Mouse (Mus musculus): ENCODE measurements around the gene Gfpt1. TPM values are rescaled to one million over a fixed set of nuclear protein-coding genes. Genes with fewer than 3 reads are reported as not detected.

The Gfpt1 gene
- polyA plus RNA-seq, 1 experiment, result 10.5 TPM

DNA sequence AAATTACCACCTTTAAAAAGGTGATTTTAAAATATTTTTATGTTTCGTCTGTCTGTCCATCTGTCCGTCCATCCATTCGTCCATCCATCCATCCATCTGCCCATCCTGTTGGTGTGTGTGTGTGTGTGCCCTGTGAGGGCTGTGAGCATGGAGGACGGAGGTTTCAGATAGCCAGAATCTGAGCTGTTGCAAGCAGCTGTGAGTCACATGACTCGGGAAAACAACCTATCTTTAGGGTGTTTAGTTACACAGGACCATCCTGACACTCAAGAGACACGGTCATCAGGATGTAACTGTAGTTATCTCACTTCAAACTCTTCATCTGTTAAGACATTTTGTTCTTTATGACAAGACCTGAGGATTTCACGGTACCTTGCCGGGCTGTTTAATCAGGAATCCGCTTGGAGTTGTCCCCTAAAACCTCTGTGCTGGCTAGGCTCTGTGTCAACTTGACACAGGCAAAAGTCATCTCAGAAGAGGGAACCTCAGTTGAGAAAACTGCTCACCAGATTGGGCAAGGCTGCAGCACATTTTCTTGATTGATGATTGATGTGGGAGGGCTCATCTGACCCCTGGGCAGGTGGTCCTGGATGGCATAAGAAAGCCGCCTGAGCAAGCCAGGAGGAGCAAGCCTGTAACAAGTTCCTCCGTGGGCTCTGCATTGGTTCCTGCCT is 61.6 kb downstream of the Gfpt1 start, which contains the start of gene D6Ertd527e:
TSS of gene D6Ertd527e (plus strand) at position 624 of the 674 bp plus-strand sequence.
- Histone ChIP-seq H3K4me3 (ENCODE audit: insufficient read depth, poor library complexity, severe bottlenecking) (no peak within 1 kb of the TSS), H3K79me2 (ENCODE audit: control insufficient read depth, insufficient read depth) (no peaks in the 10 kb centered on the region), H3ac (ENCODE audit: control insufficient read depth, insufficient read length, low read depth) (no peak within 1 kb of the TSS), H3K79me3 (ENCODE audit: low read depth) (no peaks in the 10 kb centered on the region), H3K27me3 (ENCODE audit: control insufficient read depth, insufficient read depth, insufficient read length) (no peaks in the 10 kb centered on the region), H3K36me3 (ENCODE audit: control insufficient read depth, insufficient read depth) (no peaks in the 10 kb centered on the region)
- TF ChIP-seq CEBPB (IDR thresholded peaks at IDR 0.05; ENCODE audit: low read depth) (no peak), USF1 (IDR thresholded peaks at IDR 0.05; ENCODE audit: low read depth) (peak; percentile 62), MYOD1 (IDR thresholded peaks at IDR 0.05; ENCODE audit: control insufficient read depth, insufficient read length, low read depth) (no peak)

DNA sequence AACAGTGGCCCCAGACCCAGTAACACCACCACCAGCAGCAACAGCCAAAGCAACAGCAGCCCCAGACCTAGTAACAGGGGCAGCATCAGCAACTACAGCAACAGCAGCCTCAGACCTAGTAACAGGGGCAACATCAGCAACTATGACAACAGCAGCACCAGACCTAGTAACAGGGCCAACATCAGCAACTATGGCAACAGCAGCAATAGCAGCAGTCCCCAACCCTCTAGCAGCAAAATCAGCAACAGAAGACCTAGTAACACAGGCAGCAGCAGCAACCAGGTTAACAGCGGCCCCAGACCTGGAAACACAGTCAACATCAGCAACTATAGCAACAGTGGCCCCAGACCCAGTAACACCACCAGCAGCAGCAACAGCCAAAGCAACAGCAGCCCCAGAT is 68.8 kb downstream of the Gfpt1 start:
- H3K27me3 ChIP-seq (ENCODE audit: control insufficient read depth, insufficient read depth, insufficient read length), result peaks cover 3% of the 10 kb centered on the region
- no peaks in the 10 kb centered on the region for H3K79me2 ChIP-seq (ENCODE audit: control insufficient read depth, insufficient read depth)
- no peak for TF ChIP-seq USF1 (IDR thresholded peaks at IDR 0.05; ENCODE audit: low read depth)
- no peak for TF ChIP-seq MYOD1 (IDR thresholded peaks at IDR 0.05; ENCODE audit: control insufficient read depth, insufficient read length, low read depth)
- TF ChIP-seq CTCF (IDR thresholded peaks at IDR 0.05; ENCODE audit: control insufficient read depth, insufficient read depth, insufficient read length), result no peak
- no peak for TF ChIP-seq FOSL1 (IDR thresholded peaks at IDR 0.05; ENCODE audit: insufficient read depth, low read length, poor library complexity, severe bottlenecking)
- TF ChIP-seq CEBPB (IDR thresholded peaks at IDR 0.05; ENCODE audit: low read depth), result no peak
- TF ChIP-seq MAX (IDR thresholded peaks at IDR 0.05), result no peak
- no peak for TF ChIP-seq MYOG (IDR thresholded peaks at IDR 0.05; ENCODE audit: control insufficient read depth, extremely low read depth, insufficient read length)
- no peak overlapping the region for H3ac ChIP-seq (ENCODE audit: control insufficient read depth, insufficient read length, low read depth)
- no peaks in the 10 kb centered on the region for H3K36me3 ChIP-seq (ENCODE audit: control insufficient read depth, insufficient read depth)
- H3K4me3 ChIP-seq (ENCODE audit: insufficient read depth, poor library complexity, severe bottlenecking), result no peak overlapping the region
- H3K79me3 ChIP-seq (ENCODE audit: low read depth), result no peaks in the 10 kb centered on the region

DNA sequence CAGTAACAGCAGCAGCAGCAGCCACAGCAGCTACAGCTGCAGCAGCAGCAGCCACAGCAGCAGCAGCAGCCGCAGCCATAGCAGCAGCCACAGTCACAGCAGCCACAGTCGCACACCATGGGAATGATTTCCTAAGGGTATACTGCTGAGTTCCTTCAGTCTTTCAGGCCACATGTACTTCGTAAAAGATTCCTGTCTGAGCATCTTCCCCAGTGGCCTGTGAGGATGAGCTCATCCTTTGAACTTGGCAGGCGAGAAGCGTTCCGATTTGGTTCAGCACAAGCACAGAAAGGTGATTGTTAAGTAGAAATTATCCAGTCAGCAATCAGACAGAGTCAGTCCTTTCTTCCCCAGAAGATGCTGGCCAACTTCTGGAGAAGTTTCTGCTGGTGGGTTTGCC is 69.5 kb downstream of the Gfpt1 start:
- no peaks in the 10 kb centered on the region for H3K79me3 ChIP-seq (ENCODE audit: low read depth)
- H3K36me3 ChIP-seq (ENCODE audit: control insufficient read depth, insufficient read depth), result no peaks in the 10 kb centered on the region
- TF ChIP-seq CTCF (IDR thresholded peaks at IDR 0.05; ENCODE audit: control insufficient read depth, insufficient read depth, insufficient read length), result no peak
- TF ChIP-seq MYOD1 (IDR thresholded peaks at IDR 0.05; ENCODE audit: control insufficient read depth, insufficient read length, low read depth), result no peak
- TF ChIP-seq FOSL1 (IDR thresholded peaks at IDR 0.05; ENCODE audit: insufficient read depth, low read length, poor library complexity, severe bottlenecking), result no peak
- H3K27me3 ChIP-seq (ENCODE audit: control insufficient read depth, insufficient read depth, insufficient read length), result peaks cover 3% of the 10 kb centered on the region
- H3K79me2 ChIP-seq (ENCODE audit: control insufficient read depth, insufficient read depth), result no peaks in the 10 kb centered on the region
- no peak overlapping the region for H3ac ChIP-seq (ENCODE audit: control insufficient read depth, insufficient read length, low read depth)
- H3K4me3 ChIP-seq (ENCODE audit: insufficient read depth, poor library complexity, severe bottlenecking), result no peak overlapping the region

DNA sequence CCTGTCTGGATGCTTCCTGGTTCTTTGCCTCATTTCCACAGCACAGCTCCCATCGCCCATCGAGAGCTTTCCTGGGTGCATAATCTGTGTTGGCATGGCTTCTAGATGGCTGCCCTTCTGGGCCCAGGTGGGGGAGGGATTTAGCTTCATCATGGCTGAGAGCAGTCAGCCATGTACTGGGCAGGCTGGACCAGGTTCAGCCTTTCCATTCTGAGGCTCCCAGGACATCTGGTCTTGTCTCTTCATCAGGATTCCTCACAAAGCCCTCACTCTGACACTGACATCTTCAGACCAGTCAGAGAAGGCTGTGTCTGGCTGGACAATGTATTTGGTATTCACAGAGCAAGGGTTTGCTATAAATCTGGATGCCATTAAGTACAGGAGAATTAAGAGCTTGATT is 73.3 kb downstream of the Gfpt1 start:
- Histone ChIP-seq H3K79me3 (ENCODE audit: low read depth) (no peaks in the 10 kb centered on the region), H3K79me2 (ENCODE audit: control insufficient read depth, insufficient read depth) (no peaks in the 10 kb centered on the region), H3K36me3 (ENCODE audit: control insufficient read depth, insufficient read depth) (no peaks in the 10 kb centered on the region), H3K4me3 (ENCODE audit: insufficient read depth, poor library complexity, severe bottlenecking) (no peak overlapping the region), H3ac (ENCODE audit: control insufficient read depth, insufficient read length, low read depth) (no peak overlapping the region), H3K27me3 (ENCODE audit: control insufficient read depth, insufficient read depth, insufficient read length) (peaks cover under 1% of the 10 kb centered on the region)
- TF ChIP-seq MYOD1 (IDR thresholded peaks at IDR 0.05; ENCODE audit: control insufficient read depth, insufficient read length, low read depth), result no peak
- TF ChIP-seq USF1 (IDR thresholded peaks at IDR 0.05; ENCODE audit: low read depth), result no peak
- TF ChIP-seq CEBPB (IDR thresholded peaks at IDR 0.05; ENCODE audit: low read depth), result no peak
- no peak for TF ChIP-seq MYOG (IDR thresholded peaks at IDR 0.05; ENCODE audit: control insufficient read depth, extremely low read depth, insufficient read length)
- TF ChIP-seq CTCF (IDR thresholded peaks at IDR 0.05; ENCODE audit: control insufficient read depth, insufficient read depth, insufficient read length), result no peak
- TF ChIP-seq FOSL1 (IDR thresholded peaks at IDR 0.05; ENCODE audit: insufficient read depth, low read length, poor library complexity, severe bottlenecking), result no peak
- TF ChIP-seq MAX (IDR thresholded peaks at IDR 0.05), result no peak

DNA sequence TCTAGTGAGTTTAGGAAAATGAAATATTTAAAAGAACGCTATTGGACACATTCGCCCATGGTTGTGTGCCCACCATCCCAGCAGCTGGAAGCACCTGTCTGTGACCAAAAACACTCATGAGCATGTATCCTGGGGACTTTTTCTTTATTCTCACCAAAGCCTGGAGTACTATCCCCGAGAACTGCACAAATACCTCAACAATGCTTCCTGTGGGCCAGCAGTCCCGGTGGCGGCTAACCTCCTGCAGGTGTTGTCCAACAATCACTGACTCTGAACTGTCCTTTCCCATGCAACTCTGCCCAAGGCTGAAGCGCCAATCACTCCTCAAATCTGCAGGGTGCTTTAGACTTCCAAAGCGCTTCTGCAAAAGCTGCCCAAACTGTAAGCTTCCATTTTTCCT is 74.0 kb downstream of the Gfpt1 start:
- Histone ChIP-seq H3K4me3 (ENCODE audit: insufficient read depth, poor library complexity, severe bottlenecking) (no peak overlapping the region), H3K79me3 (ENCODE audit: low read depth) (no peaks in the 10 kb centered on the region), H3K79me2 (ENCODE audit: control insufficient read depth, insufficient read depth) (no peaks in the 10 kb centered on the region), H3K27me3 (ENCODE audit: control insufficient read depth, insufficient read depth, insufficient read length) (no peaks in the 10 kb centered on the region), H3ac (ENCODE audit: control insufficient read depth, insufficient read length, low read depth) (no peak overlapping the region), H3K36me3 (ENCODE audit: control insufficient read depth, insufficient read depth) (no peaks in the 10 kb centered on the region)
- TF ChIP-seq USF1 (IDR thresholded peaks at IDR 0.05; ENCODE audit: low read depth) (no peak), CEBPB (IDR thresholded peaks at IDR 0.05; ENCODE audit: low read depth) (no peak), MYOG (IDR thresholded peaks at IDR 0.05; ENCODE audit: control insufficient read depth, extremely low read depth, insufficient read length) (no peak), MAX (IDR thresholded peaks at IDR 0.05) (no peak), FOSL1 (IDR thresholded peaks at IDR 0.05; ENCODE audit: insufficient read depth, low read length, poor library complexity, severe bottlenecking) (no peak), CTCF (IDR thresholded peaks at IDR 0.05; ENCODE audit: control insufficient read depth, insufficient read depth, insufficient read length) (no peak), MYOD1 (IDR thresholded peaks at IDR 0.05; ENCODE audit: control insufficient read depth, insufficient read length, low read depth) (no peak)

Data from C2C12 (cell line).